Mouse (Mus musculus) forebrain, embryonic 12.5 days (tissue): Measurements from ENCODE around the gene Fmn2. TPM values are rescaled to one million over a fixed set of nuclear protein-coding genes. Genes with fewer than 3 reads are reported as not detected.

Experiments used
- ATAC-seq: fragments of 200-750 bp; cut with Nextera tagmentation; 2 replicates; pipeline ENCODE4 v1.8.0; 2017; ENCODE audit warnings: moderate TSS enrichment; ENCODE audit not compliant: low FRiP score
- H3K27ac ChIP-seq: fragments of 300-500 bp; sonication (generic); 2 replicates; pipeline ENCODE4 v1.5.1; 2016; ENCODE audit warnings: mild to moderate bottlenecking
- H3K27me3 ChIP-seq: fragments of 300-500 bp; sonication (generic); 2 replicates; pipeline ENCODE4 v1.6.1; 2016; ENCODE audit warnings: mild to moderate bottlenecking
- H3K36me3 ChIP-seq: fragments of 300-500 bp; sonication (generic); replicated peaks from 2 replicates; pipeline ENCODE4 v1.6.1; 2016; ENCODE audit warnings: mild to moderate bottlenecking
- H3K4me1 ChIP-seq: fragments of 300-500 bp; sonication (generic); 2 replicates; pipeline ENCODE4 v1.6.1; 2016
- H3K4me2 ChIP-seq: fragments of 300-500 bp; sonication (generic); 2 replicates; pipeline ENCODE4 v1.6.1; 2016; ENCODE audit warnings: mild to moderate bottlenecking, moderate library complexity
- H3K4me3 ChIP-seq: fragments of 300-500 bp; sonication (generic); replicated peaks from 2 replicates; pipeline ENCODE4 v1.5.1; 2016; ENCODE audit warnings: mild to moderate bottlenecking
- H3K9ac ChIP-seq: fragments of 300-500 bp; sonication (generic); 2 replicates; pipeline ENCODE4 v1.6.1; 2016; ENCODE audit warnings: mild to moderate bottlenecking
- H3K9me3 ChIP-seq: fragments of 300-500 bp; sonication (generic); 2 replicates; pipeline ENCODE4 v1.6.1; 2016
- WGBS: fragments of 180-500 bp; shearing (Covaris S2); methylation state at CpG from one replicate; pipeline ENCODE4 v1.1.7; 2016; 5-methylcytosine and 5-hydroxymethylcytosine counted together
- polyA plus RNA-seq: library from polyadenylated mRNA; unstranded; fragments of >200 nt; fragmentation: Nextera tagmentation; extraction: Ambion mirVana; gene quantifications from 2 replicates; pipeline ENCODE4 v1.2.1, GENCODE M21; 2016

Gene Fmn2
- polyA plus RNA-seq, 1 experiment from 2014 or later: 8.6 TPM

DNA sequence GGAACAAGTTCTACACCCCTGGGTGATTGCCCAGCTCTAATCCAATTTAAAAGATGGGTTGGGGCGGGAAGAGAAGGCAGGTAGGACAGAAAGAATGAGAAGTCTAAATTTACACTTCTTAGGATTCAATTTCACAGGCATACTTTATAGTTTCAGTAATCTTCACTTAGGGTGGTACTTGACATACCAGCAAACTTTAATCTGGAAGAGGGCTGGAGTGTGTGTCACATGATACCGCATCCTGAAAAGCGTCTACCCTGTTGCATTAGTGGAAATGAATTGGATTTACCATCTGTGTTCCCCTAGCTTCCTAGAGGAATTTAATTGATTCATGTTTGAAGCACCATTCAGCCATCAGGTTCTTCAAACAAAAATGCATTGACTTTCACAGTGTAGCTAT lies 174.6 kb downstream of the Fmn2 start:
- no peak overlapping the region for H3K4me3 ChIP-seq

DNA sequence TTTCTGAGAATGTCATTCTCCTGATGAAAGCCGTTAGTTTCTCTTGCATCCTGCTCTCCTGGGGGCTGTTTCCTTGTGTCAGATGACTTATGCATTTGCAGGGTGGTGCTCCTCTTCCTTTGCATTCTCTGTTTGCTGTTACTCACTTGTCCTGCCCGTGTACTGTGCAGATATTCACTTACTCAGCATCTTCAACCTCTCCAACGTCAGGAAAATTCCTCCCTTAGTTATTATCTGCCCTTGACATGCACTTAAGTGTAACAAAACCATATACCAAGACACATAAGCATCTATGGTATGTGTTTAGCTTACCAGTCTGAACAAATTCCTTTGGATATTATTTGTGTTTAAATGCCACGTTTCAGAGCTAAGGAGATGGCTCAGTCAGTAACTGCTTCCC lies 175.6 kb downstream of the Fmn2 start:
- ATAC-seq: no peak
- WGBS: 78% methylated on average over 4 of the region's 4 CpGs
- H3K27me3 ChIP-seq: no peaks in the 10 kb centered on the region

More for the DNA sequence above, 174.6 kb downstream of the Fmn2 start:
- Histone ChIP-seq H3K27ac (no peak overlapping the region), H3K27me3 (no peaks in the 10 kb centered on the region), H3K4me2 (no peak overlapping the region), H3K9ac (no peak overlapping the region), H3K4me1 (no peaks in the 10 kb centered on the region), H3K9me3 (no peaks in the 10 kb centered on the region), H3K36me3 (no peaks in the 10 kb centered on the region)
- WGBS: 71% methylated on average over 3 of the region's 3 CpGs
- no peak for ATAC-seq

DNA sequence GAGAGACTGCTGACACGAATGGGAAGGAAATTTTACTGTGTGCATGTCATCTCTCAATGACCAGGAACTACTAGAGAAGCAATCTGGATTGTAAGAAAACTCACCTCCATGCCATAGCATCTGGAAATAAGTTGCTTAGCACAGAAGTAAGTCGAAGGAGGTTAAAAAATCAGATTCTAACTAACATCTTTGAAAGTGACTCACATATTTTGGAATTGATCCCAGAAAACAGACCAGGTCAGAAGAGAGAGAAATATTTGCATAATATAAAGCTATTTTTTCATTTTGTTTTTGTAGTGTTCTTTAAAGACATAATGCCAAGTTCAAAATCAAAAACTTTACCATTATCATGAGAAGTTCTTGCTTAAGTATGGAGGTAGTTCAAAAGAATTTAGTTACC lies 187.7 kb downstream of the Fmn2 start:
- WGBS: 94% methylated on average over 2 of the region's 2 CpGs
- no peak overlapping the region for H3K4me3 ChIP-seq
- H3K27ac ChIP-seq: no peak overlapping the region
- no peaks in the 10 kb centered on the region for H3K9me3 ChIP-seq
- ATAC-seq: no peak
- H3K27me3 ChIP-seq: no peaks in the 10 kb centered on the region
- H3K4me2 ChIP-seq: no peak overlapping the region
- no peak overlapping the region for H3K9ac ChIP-seq
- H3K4me1 ChIP-seq: no peaks in the 10 kb centered on the region
- no peaks in the 10 kb centered on the region for H3K36me3 ChIP-seq

More for the DNA sequence above, 175.6 kb downstream of the Fmn2 start:
- no peaks in the 10 kb centered on the region for H3K9me3 ChIP-seq
- H3K36me3 ChIP-seq: no peaks in the 10 kb centered on the region
- no peak overlapping the region for H3K9ac ChIP-seq
- H3K4me2 ChIP-seq: no peak overlapping the region
- H3K4me3 ChIP-seq: no peak overlapping the region
- H3K4me1 ChIP-seq: no peaks in the 10 kb centered on the region
- H3K27ac ChIP-seq: no peak overlapping the region

GRCm38 (mm10) chr1:174700871-174701270 lies 199.2 kb downstream of the Fmn2 start:
- Histone ChIP-seq H3K27me3 (no peaks in the 10 kb centered on the region), H3K36me3 (peaks cover 21% of the 10 kb centered on the region), H3K4me1 (no peaks in the 10 kb centered on the region), H3K9me3 (no peaks in the 10 kb centered on the region), H3K4me2 (no peak overlapping the region), H3K9ac (no peak overlapping the region), H3K4me3 (no peak overlapping the region), H3K27ac (no peak overlapping the region)
- no peak for ATAC-seq
- over 99% methylated on average over 5 of the region's 5 CpGs for WGBS

- H3K9ac ChIP-seq: no peak overlapping the region
- ATAC-seq: no peak
- no peaks in the 10 kb centered on the region for H3K4me1 ChIP-seq
- H3K4me3 ChIP-seq: no peak overlapping the region
- no peaks in the 10 kb centered on the region for H3K9me3 ChIP-seq
- no peak overlapping the region for H3K27ac ChIP-seq
- no peaks in the 10 kb centered on the region for H3K27me3 ChIP-seq
- no peak overlapping the region for H3K4me2 ChIP-seq
- peaks cover 21% of the 10 kb centered on the region for H3K36me3 ChIP-seq
- WGBS: 84% methylated on average over 5 of the region's 5 CpGs
These were observed 200.2 kb downstream of the Fmn2 start for GRCm38 (mm10) chr1:174701835-174702234.

DNA sequence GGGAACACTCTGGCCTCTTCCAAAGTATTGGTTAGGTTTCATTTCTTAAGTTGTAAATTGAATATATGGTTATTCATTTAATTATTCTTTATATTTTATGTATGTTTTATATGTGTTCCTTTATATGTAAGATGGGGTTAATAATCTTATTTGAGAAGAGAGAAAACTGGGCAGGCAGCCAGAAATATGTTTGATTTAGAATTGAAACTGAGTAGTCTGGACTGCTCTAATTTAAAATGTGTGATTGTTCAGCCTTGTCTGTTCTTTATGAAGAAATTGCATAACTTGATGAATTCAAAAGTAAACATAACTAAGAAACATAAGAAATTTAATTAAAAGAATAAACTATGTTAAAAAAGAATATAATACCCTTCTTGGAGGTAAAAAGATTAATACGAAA lies 202.3 kb downstream of the Fmn2 start:
- Histone ChIP-seq H3K4me2 (no peak overlapping the region), H3K27ac (no peak overlapping the region), H3K9ac (no peak overlapping the region), H3K27me3 (no peaks in the 10 kb centered on the region), H3K9me3 (no peaks in the 10 kb centered on the region), H3K36me3 (peaks cover 21% of the 10 kb centered on the region), H3K4me1 (no peaks in the 10 kb centered on the region), H3K4me3 (no peak overlapping the region)
- no peak for ATAC-seq
- WGBS: 87% methylated on average over 1 of the region's 1 CpGs

DNA sequence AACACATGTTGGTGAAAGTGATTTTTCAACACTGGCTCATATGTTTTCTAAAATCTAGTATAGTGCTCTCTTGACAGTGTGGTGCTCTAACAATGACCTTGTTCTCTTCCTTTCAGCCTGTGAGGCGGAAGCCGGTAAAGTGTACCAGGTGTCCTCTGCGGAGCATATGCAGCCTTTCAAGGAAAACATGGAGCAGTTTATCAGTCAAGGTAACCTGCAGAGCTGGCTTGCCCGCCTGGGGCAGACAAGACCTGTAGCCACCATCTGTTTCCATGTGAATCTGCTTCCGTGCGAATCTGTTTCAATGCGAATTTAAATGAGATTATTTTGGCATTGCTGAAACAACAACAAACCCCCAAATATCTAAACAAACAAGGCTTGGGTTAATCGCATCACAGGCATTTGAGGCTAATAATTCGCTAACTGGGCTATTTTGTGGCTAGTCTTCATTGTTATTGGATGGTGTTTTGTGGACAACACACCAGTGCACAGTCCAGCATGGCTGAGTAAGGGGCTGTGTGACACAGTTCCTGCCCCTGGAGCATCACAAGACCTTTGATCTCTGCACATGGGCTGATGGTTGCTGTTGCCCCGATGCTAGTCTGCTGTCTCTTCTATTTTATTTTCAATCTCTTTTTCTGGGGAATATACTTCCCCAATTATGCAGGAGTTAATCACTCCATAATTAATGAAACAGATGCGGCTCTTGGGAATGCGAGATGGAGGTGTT lies 218.3 kb downstream of the Fmn2 start:
- Histone ChIP-seq H3K27me3 (no peaks in the 10 kb centered on the region), H3K36me3 (peaks cover 16% of the 10 kb centered on the region), H3K9me3 (no peaks in the 10 kb centered on the region), H3K9ac (no peak overlapping the region), H3K4me3 (no peak overlapping the region), H3K27ac (no peak overlapping the region), H3K4me2 (no peak overlapping the region), H3K4me1 (no peaks in the 10 kb centered on the region)
- 0 out of 2 replicates have a peak, but pooled peaks have one; percentile 51 for ATAC-seq
- 83% methylated on average over 12 of the region's 12 CpGs for WGBS

DNA sequence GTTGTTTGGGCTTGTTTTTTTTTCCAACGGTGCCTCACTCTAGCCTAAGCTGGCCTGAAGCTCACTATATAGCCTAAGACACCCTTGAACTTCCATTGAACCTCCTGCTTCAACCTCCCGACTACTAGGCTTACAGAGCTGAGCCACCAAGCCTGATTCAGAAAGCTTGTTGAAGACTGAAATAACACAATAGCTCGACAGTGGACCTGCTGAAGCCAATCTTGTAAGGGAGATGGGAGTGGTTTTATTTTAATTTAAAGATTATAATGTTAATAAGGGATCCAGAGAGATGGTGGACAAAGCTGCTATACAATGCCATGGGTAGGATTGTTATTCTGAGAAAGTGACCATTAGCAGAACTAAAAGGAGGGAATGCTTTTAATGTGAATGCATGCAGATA lies 227.1 kb downstream of the Fmn2 start:
- H3K27me3 ChIP-seq: no peaks in the 10 kb centered on the region
- no peak overlapping the region for H3K27ac ChIP-seq
- no peak overlapping the region for H3K4me3 ChIP-seq
- no peak overlapping the region for H3K4me2 ChIP-seq
- H3K9me3 ChIP-seq: no peaks in the 10 kb centered on the region
- WGBS: 74% methylated on average over 3 of the region's 3 CpGs
- no peak for ATAC-seq
- no peaks in the 10 kb centered on the region for H3K4me1 ChIP-seq
- H3K36me3 ChIP-seq: no peaks in the 10 kb centered on the region; the same call in 1 of the 2 replicates
- H3K9ac ChIP-seq: no peak overlapping the region

DNA sequence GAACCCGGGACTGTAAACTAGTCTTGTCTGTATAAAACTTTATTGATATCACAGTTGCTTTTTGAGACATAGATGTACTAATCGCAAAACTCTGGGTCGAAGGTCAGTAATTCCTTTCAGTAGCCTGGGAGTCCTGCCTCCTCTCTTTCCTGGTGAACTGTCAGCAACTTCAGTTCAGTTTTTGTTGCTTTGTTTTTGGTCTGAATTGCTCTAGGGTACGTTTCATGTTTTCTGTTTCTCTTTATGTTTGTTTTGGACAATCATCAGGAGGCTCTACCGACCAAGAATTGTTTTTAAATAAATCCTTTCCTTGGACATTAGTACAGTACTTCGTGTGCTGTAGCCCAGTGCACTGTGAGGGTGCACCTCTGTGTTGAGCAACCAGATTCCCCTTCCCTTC lies 231.1 kb downstream of the Fmn2 start:
- Histone ChIP-seq H3K4me3 (no peak overlapping the region), H3K4me1 (no peaks in the 10 kb centered on the region), H3K27me3 (no peaks in the 10 kb centered on the region), H3K27ac (no peak overlapping the region), H3K4me2 (no peak overlapping the region), H3K9me3 (no peaks in the 10 kb centered on the region), H3K9ac (no peak overlapping the region), H3K36me3 (no peaks in the 10 kb centered on the region)
- WGBS: 79% methylated on average over 6 of the region's 6 CpGs
- no peak for ATAC-seq

- no peaks in the 10 kb centered on the region for H3K4me1 ChIP-seq
- no peak for ATAC-seq
These were observed 237.3 kb downstream of the Fmn2 start for GRCm38 (mm10) chr1:174738958-174739357.

DNA sequence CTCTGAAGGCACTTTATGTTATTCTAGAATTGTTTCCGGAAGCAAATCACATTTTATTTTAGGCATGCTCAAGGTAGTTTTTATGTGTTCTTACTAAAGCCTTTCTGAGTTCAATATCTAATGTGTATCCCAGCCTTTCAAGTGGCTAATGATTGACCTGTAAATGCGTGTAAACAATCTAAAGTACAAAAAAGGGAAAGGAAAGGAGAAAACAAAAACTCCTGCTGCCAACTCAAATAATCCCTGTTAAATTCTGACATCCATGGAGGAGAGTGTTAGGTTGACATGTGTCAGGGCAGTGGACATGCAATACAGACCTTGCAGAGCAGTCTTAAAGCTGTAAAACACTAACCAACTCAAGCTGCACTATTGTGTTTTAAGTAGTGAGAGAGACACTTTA lies 241.0 kb downstream of the Fmn2 start:
- no peak overlapping the region for H3K27ac ChIP-seq
- H3K4me3 ChIP-seq: no peak overlapping the region
- no peak overlapping the region for H3K9ac ChIP-seq
- H3K9me3 ChIP-seq: no peaks in the 10 kb centered on the region
- no peaks in the 10 kb centered on the region for H3K27me3 ChIP-seq
- H3K36me3 ChIP-seq: no peaks in the 10 kb centered on the region
- H3K4me2 ChIP-seq: no peak overlapping the region
- no peak for ATAC-seq
- H3K4me1 ChIP-seq: no peaks in the 10 kb centered on the region
- WGBS: 81% methylated on average over 2 of the region's 2 CpGs

More at GRCm38 (mm10) chr1:174738958-174739357, 237.3 kb downstream of the Fmn2 start:
- H3K36me3 ChIP-seq: no peaks in the 10 kb centered on the region
- H3K27ac ChIP-seq: no peak overlapping the region
- H3K4me3 ChIP-seq: no peak overlapping the region
- no peak overlapping the region for H3K4me2 ChIP-seq
- 92% methylated on average over 8 of the region's 8 CpGs for WGBS
- no peaks in the 10 kb centered on the region for H3K27me3 ChIP-seq
- no peaks in the 10 kb centered on the region for H3K9me3 ChIP-seq
- H3K9ac ChIP-seq: no peak overlapping the region

- no peaks in the 10 kb centered on the region for H3K4me1 ChIP-seq
- H3K27me3 ChIP-seq: no peaks in the 10 kb centered on the region
- ATAC-seq: no peak
- H3K4me2 ChIP-seq: no peak overlapping the region
- no peak overlapping the region for H3K9ac ChIP-seq
- no peaks in the 10 kb centered on the region for H3K36me3 ChIP-seq
- H3K27ac ChIP-seq: no peak overlapping the region
- 77% methylated on average over 4 of the region's 4 CpGs for WGBS
- no peak overlapping the region for H3K4me3 ChIP-seq
- H3K9me3 ChIP-seq: no peaks in the 10 kb centered on the region
These were observed 246.9 kb downstream of the Fmn2 start for GRCm38 (mm10) chr1:174748520-174748919.

DNA sequence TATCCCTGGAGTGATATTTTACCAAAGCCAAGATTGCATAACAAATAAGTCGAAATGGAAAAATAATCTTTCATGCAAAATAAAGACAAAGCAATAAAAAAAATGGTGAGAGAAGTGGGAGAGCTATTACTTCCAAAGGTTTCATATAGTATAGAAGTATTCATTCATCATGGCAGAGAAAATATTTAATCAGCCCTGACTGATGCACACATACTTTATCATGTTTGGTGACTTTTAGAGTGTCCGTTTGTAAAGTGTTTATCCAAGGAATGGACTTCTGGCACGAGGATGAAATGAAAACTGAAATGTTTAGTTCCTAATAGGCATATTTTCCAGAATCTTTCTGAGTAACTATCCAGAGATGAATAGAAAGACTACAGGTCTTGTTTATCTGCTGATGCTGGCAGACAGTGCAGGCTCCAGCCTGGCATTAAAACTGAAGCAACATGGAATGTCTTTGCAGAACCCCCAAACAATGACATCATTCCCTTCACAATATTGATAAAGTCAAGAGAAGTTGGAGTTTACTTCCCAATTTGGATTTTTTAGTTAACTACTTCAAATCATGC lies 249.4 kb downstream of the Fmn2 start:
- 91% methylated on average over 3 of the region's 3 CpGs for WGBS
- Histone ChIP-seq H3K9ac (no peak overlapping the region), H3K4me1 (no peaks in the 10 kb centered on the region), H3K4me3 (no peak overlapping the region), H3K4me2 (no peak overlapping the region), H3K36me3 (no peaks in the 10 kb centered on the region), H3K27ac (no peak overlapping the region), H3K27me3 (no peaks in the 10 kb centered on the region), H3K9me3 (no peaks in the 10 kb centered on the region)
- no peak for ATAC-seq
